Mouse (Mus musculus) ES-Bruce4 (cell line): ENCODE measurements around the gene Ddit4.
"Not testable (repeated sequence)": the region's sequence is repeated elsewhere in the genome, so short reads cannot be mapped to it uniquely, and the experiment has no call there.

ENCODE experiments used
- CTCF ChIP-seq: IDR thresholded peaks from one replicate; pipeline ENCODE4 v1.8.1; 2011; ENCODE audit warnings: low read depth, low read length
- EP300 ChIP-seq: IDR thresholded peaks from 2 replicates; pipeline ENCODE4 v1.6.1; 2011; ENCODE audit warnings: low read depth, low read length; ENCODE audit not compliant: insufficient read depth
- POLR2A ChIP-seq: IDR thresholded peaks from one replicate; pipeline ENCODE4 v1.8.1; 2011; ENCODE audit warnings: low read length; ENCODE audit not compliant: insufficient read depth

GRCm38 (mm10) chr10:59993813-59994212 lies 42.2 kb upstream of the Ddit4 start:
- not testable (repeated sequence) for TF ChIP-seq CTCF, EP300, POLR2A
